Mouse (Mus musculus): ENCODE measurements around the gene Dclk2.

DNA sequence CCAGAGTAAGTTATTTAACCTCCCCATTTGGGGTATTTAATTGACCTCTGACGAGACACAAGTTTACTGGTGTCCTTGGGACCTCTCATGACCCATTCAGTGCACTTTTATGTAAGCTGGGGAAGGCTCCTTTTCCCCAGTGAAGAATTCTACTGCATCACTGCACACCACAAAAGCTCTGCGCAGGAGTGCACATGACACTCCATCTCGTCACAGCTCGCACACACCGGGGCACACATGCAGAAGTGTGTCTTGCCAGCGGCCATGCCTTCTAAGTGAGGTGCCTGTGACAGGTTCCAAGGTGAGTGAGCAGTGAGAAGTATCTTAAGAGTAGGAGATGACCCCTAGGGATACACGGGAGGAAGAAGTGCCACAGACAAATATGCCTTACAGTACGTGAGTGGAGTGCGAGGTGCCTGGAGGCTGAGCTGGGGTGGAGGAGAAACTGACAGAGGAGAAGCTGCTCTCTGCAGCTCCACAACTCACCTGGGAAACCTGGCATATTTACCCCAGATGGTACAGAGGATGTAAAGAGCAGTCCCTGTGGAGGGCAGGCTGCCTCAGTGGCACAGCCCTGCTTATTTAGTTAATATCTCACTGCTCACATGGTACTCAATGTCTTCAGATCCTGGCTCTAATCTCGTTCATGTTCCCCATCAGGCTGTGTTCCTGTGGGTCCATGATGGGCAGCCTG, 58.3 kb downstream of the Dclk2 start:
- TF ChIP-seq CTCF (conservative IDR thresholded peaks at IDR 0.05; ENCODE audit: insufficient read depth, insufficient read length, low read depth, low read length) (no peak), POLR2A (IDR thresholded peaks at IDR 0.05; ENCODE audit: low read depth, low read length) (no peak)

All from kidney, adult 2 months (tissue).